Mouse (Mus musculus) midbrain, embryonic 13.5 days (tissue): Measurements from ENCODE around the gene Gm21969. TPM values are rescaled to one million over a fixed set of nuclear protein-coding genes. Genes with fewer than 3 reads are reported as not detected.

Source experiments
- ATAC-seq: fragments of 200-750 bp; cut with Nextera tagmentation; 2 replicates; pipeline ENCODE4 v1.8.0; 2017; ENCODE audit warnings: mild to moderate bottlenecking, moderate TSS enrichment, moderate library complexity
- H3K27ac ChIP-seq: fragments of 300-500 bp; sonication (generic); 2 replicates; pipeline ENCODE4 v1.5.1; 2015; ENCODE audit warnings: inconsistent platforms, mild to moderate bottlenecking, moderate library complexity
- H3K27me3 ChIP-seq: fragments of 300-500 bp; sonication (generic); 2 replicates; pipeline ENCODE4 v1.6.1; 2015; ENCODE audit warnings: mild to moderate bottlenecking, inconsistent platforms
- H3K36me3 ChIP-seq: fragments of 300-500 bp; sonication (generic); 2 replicates; pipeline ENCODE4 v1.6.1; 2015; ENCODE audit warnings: mild to moderate bottlenecking, inconsistent platforms
- H3K4me1 ChIP-seq: fragments of 300-500 bp; sonication (generic); replicated peaks from 2 replicates; pipeline ENCODE4 v1.6.1; 2015; ENCODE audit warnings: inconsistent platforms
- H3K4me2 ChIP-seq: fragments of 300-500 bp; sonication (generic); replicated peaks from 2 replicates; pipeline ENCODE4 v1.6.1; 2015; ENCODE audit warnings: moderate library complexity, mild to moderate bottlenecking, inconsistent platforms
- H3K4me3 ChIP-seq: fragments of 300-500 bp; sonication (generic); replicated peaks from 2 replicates; pipeline ENCODE4 v1.5.1; 2015; ENCODE audit warnings: mild to moderate bottlenecking, inconsistent platforms
- H3K9ac ChIP-seq: fragments of 300-500 bp; sonication (generic); replicated peaks from 2 replicates; pipeline ENCODE4 v1.6.1; 2015; ENCODE audit warnings: mild to moderate bottlenecking, inconsistent platforms
- H3K9me3 ChIP-seq: fragments of 300-500 bp; sonication (generic); 2 replicates; pipeline ENCODE4 v1.6.1; 2016; ENCODE audit warnings: mild to moderate bottlenecking, inconsistent platforms
- whole genome bisulfite sequencing: fragments of 180-500 bp; shearing (Covaris S2); methylation state at CpG from one replicate; pipeline ENCODE4 v1.1.7; 2015; 5-methylcytosine and 5-hydroxymethylcytosine counted together
- polyA plus RNA-seq: library from polyadenylated mRNA; unstranded; fragments of >200 nt; fragmentation: Nextera tagmentation; extraction: Ambion mirVana; gene quantifications from 2 replicates; pipeline ENCODE4 v1.2.1, GENCODE M21; 2015

Gm21969 gene
- polyA plus RNA-seq, 1 experiment from 2014 or later: not detected

DNA sequence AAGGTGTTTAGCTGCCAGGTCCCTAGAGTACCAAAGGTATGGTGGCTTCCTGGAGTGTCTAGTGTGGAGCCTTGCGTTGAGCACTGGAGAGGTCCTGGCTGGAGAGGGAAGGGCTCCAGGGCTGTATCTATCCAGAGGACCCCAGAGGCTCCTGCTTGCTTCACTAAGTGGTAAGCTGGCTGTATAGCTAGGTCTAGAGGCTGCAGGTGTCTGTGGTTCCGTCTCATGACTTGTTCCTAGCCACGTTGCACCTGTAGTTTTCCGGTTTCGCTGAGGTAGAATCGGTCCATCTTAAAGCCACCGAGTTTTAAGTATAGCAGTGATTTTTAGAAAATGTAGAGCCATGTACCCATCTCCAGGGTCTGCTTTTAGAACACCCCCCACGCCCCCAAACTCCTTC is 24.6 kb upstream of the Gm21969 start:
- Histone ChIP-seq H3K4me3 (no peak overlapping the region), H3K4me2 (no peak overlapping the region), H3K9ac (no peak overlapping the region), H3K27ac (no peak overlapping the region), H3K27me3 (0 out of 2 replicates have a peak, but pooled peaks cover 4% of the 10 kb centered on the region), H3K36me3 (no peaks in the 10 kb centered on the region), H3K9me3 (no peaks in the 10 kb centered on the region), H3K4me1 (peaks cover 66% of the 10 kb centered on the region)
- 96% methylated on average over 8 of the region's 8 CpGs for WGBS
- no peak for ATAC-seq

DNA sequence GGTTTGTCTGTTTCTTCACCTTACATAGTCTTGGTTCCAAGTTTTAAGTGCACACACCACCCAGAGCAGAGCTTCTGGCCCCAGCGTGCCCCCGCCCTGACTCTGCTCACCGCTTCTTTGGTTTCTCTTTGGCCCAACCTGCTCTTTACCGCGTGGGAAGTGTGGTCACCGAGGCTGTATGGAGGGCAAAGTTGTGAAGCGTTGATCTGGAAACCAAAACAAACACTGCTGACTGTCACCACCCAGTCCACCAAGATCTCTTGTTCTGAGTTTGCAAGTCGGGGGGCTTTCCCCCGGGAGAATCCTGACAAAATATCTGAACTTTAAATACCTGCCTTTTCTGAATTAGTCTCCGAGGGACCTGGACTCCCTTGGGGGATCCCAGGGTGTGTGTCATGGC is 24.0 kb upstream of the Gm21969 start:
- Histone ChIP-seq H3K36me3 (no peaks in the 10 kb centered on the region), H3K4me3 (no peak overlapping the region), H3K9ac (no peak overlapping the region), H3K9me3 (no peaks in the 10 kb centered on the region), H3K4me1 (peaks cover 63% of the 10 kb centered on the region), H3K4me2 (no peak overlapping the region), H3K27ac (no peak overlapping the region), H3K27me3 (0 out of 2 replicates have a peak, but pooled peaks cover 3% of the 10 kb centered on the region)
- WGBS: 67% methylated on average over 10 of the region's 10 CpGs
- ATAC-seq: no peak

DNA sequence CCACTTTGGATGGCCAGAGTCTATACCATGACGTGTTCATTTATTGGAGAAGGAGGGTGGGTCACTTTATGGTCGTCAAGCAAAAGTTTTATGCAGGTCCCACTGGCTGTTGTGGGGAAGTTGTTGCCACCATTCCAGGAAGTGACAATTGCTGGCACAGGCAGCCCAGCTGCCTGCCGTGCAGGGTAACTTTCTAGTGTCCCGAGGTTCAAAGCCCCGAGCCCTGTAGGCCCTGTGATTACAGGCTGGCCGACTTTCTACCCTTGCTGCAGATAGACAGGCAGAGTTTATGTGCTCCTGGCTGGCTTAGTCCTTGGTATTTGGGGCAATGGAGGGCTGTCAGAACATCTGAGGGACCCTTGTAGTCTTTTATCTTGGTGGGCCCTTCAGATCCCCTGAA is 23.5 kb upstream of the Gm21969 start:
- H3K27me3 ChIP-seq: 0 out of 2 replicates have a peak, but pooled peaks cover 3% of the 10 kb centered on the region
- peaks cover 64% of the 10 kb centered on the region for H3K4me1 ChIP-seq
- no peak overlapping the region for H3K9ac ChIP-seq
- no peak overlapping the region for H3K4me3 ChIP-seq
- ATAC-seq: no peak
- 70% methylated on average over 6 of the region's 6 CpGs for WGBS
- H3K4me2 ChIP-seq: no peak overlapping the region
- H3K27ac ChIP-seq: no peak overlapping the region
- no peaks in the 10 kb centered on the region for H3K9me3 ChIP-seq
- no peaks in the 10 kb centered on the region for H3K36me3 ChIP-seq

GRCm38 (mm10) chr4:139580663-139581336 is 22.2 kb upstream of the Gm21969 start:
- Histone ChIP-seq H3K27me3 (0 out of 2 replicates have a peak, but pooled peaks cover 3% of the 10 kb centered on the region), H3K4me1 (peaks cover 61% of the 10 kb centered on the region), H3K27ac (peak overlapping the region; percentile 51), H3K4me3 (no peak overlapping the region), H3K9ac (peak overlapping the region; percentile 44), H3K4me2 (peak overlapping the region; percentile 22), H3K9me3 (no peaks in the 10 kb centered on the region), H3K36me3 (no peaks in the 10 kb centered on the region)
- ATAC-seq: no peak
- 3% methylated on average over 15 of the region's 15 CpGs for WGBS

GRCm38 (mm10) chr4:139581427-139582051 is 21.4 kb upstream of the Gm21969 start:
- Histone ChIP-seq H3K4me1 (peaks cover 54% of the 10 kb centered on the region), H3K4me2 (peak overlapping the region; percentile 22), H3K36me3 (no peaks in the 10 kb centered on the region), H3K27me3 (0 out of 2 replicates have a peak, but pooled peaks cover 3% of the 10 kb centered on the region), H3K9ac (peak overlapping the region; percentile 44), H3K9me3 (no peaks in the 10 kb centered on the region), H3K27ac (peak overlapping the region; percentile 51), H3K4me3 (no peak overlapping the region)
- WGBS: 52% methylated on average over 6 of the region's 6 CpGs
- ATAC-seq: 0 out of 2 replicates have a peak, but pooled peaks have one; percentile 16

DNA sequence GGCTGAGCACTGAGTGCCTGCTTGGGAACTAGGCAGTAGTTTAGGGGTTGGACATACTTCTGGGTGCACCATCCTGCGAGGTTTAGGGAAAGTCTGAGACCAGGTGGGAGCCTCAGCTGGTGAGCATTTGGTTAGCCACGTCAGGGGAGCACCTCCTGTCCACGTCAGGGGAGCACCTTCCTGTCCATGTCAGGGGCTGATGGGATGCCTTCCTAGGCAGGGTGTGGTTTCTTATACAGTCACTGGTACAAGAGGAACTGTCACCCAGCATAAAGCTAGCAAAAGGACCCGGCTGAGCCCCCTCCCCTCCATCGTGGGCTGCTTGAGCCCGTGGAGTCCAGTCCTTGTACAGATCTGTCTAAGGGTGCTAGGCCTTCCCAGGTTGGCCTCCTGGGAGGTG is 20.6 kb upstream of the Gm21969 start:
- Histone ChIP-seq H3K36me3 (no peaks in the 10 kb centered on the region), H3K9ac (no peak overlapping the region), H3K4me3 (no peak overlapping the region), H3K27me3 (no peaks in the 10 kb centered on the region), H3K9me3 (no peaks in the 10 kb centered on the region), H3K4me1 (peaks cover 45% of the 10 kb centered on the region), H3K27ac (no peak overlapping the region), H3K4me2 (no peak overlapping the region)
- WGBS: 82% methylated on average over 6 of the region's 6 CpGs
- no peak for ATAC-seq

DNA sequence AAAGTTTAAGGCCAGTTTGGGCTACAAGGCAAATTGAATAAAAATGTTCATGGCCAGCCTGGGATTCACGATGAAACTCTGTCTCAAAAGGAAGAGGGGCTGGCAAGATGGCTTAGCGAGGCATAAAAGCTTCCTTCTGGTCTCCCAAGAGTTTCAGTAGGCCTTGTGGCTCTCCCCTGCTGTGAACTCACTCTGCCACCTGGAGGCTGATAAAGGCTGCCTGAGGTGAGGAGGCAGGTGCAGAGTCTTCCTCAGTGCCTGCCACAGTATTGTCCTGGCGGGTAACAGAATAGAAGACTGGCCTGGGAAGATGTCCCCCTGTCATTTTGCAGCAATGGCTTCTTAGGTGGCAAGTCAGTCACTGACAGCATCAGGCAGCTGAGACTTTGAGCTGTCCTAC is 20.1 kb upstream of the Gm21969 start:
- H3K4me3 ChIP-seq: no peak overlapping the region
- no peak overlapping the region for H3K9ac ChIP-seq
- no peaks in the 10 kb centered on the region for H3K9me3 ChIP-seq
- ATAC-seq: no peak
- no peak overlapping the region for H3K27ac ChIP-seq
- WGBS: 31% methylated on average over 3 of the region's 3 CpGs
- no peaks in the 10 kb centered on the region for H3K27me3 ChIP-seq
- H3K4me2 ChIP-seq: no peak overlapping the region
- peaks cover 43% of the 10 kb centered on the region for H3K4me1 ChIP-seq
- H3K36me3 ChIP-seq: no peaks in the 10 kb centered on the region

GRCm38 (mm10) chr4:139583629-139584245 is 19.2 kb upstream of the Gm21969 start:
- H3K4me3 ChIP-seq: no peak overlapping the region
- WGBS: 88% methylated on average over 11 of the region's 11 CpGs
- H3K9ac ChIP-seq: no peak overlapping the region; the same call in 1 of the 2 replicates
- H3K4me2 ChIP-seq: no peak overlapping the region
- H3K9me3 ChIP-seq: no peaks in the 10 kb centered on the region
- peaks cover 43% of the 10 kb centered on the region for H3K4me1 ChIP-seq
- no peak for ATAC-seq
- H3K27ac ChIP-seq: no peak overlapping the region
- H3K36me3 ChIP-seq: no peaks in the 10 kb centered on the region
- H3K27me3 ChIP-seq: no peaks in the 10 kb centered on the region

DNA sequence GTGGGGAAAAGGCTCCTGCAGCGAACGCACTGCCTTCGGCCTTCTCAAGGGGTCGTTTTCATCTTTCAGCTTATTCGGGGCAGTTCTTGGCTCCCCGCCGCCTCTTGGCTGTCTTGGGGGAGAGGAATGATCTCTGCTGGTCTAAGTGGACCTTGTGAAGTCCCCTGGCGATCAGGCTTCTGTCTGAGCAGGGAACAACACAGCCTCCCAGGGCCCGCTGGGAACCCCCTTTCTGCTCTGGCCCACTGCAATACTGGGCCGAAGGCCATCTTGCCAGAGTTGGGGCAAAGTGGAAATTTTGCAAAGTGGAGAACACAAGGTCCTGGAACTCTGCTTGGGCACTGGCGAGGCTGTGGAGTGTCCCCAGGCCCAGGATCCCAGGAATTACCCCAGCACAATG is 18.3 kb upstream of the Gm21969 start:
- H3K27me3 ChIP-seq: no peaks in the 10 kb centered on the region
- peaks cover 43% of the 10 kb centered on the region for H3K4me1 ChIP-seq
- H3K27ac ChIP-seq: no peak overlapping the region
- WGBS: 73% methylated on average over 11 of the region's 11 CpGs
- H3K36me3 ChIP-seq: no peaks in the 10 kb centered on the region
- no peak overlapping the region for H3K9ac ChIP-seq
- no peaks in the 10 kb centered on the region for H3K9me3 ChIP-seq
- ATAC-seq: no peak
- H3K4me2 ChIP-seq: no peak overlapping the region
- H3K4me3 ChIP-seq: no peak overlapping the region

- H3K4me1 ChIP-seq: peaks cover 42% of the 10 kb centered on the region
- no peak overlapping the region for H3K9ac ChIP-seq
- no peaks in the 10 kb centered on the region for H3K36me3 ChIP-seq
- H3K4me2 ChIP-seq: no peak overlapping the region
- 94% methylated on average over 7 of the region's 7 CpGs for WGBS
- no peak overlapping the region for H3K27ac ChIP-seq
- ATAC-seq: no peak
- no peak overlapping the region for H3K4me3 ChIP-seq
- H3K9me3 ChIP-seq: no peaks in the 10 kb centered on the region
- H3K27me3 ChIP-seq: no peaks in the 10 kb centered on the region
Observed at GRCm38 (mm10) chr4:139585713-139586112, 17.3 kb upstream of the Gm21969 start.

GRCm38 (mm10) chr4:139587370-139587769 is 15.6 kb upstream of the Gm21969 start:
- Histone ChIP-seq H3K36me3 (no peaks in the 10 kb centered on the region), H3K4me2 (no peak overlapping the region), H3K4me1 (peaks cover 30% of the 10 kb centered on the region), H3K27ac (no peak overlapping the region), H3K9me3 (no peaks in the 10 kb centered on the region), H3K9ac (no peak overlapping the region), H3K27me3 (no peaks in the 10 kb centered on the region), H3K4me3 (no peak overlapping the region)
- no peak for ATAC-seq
- WGBS: 86% methylated on average over 4 of the region's 4 CpGs

DNA sequence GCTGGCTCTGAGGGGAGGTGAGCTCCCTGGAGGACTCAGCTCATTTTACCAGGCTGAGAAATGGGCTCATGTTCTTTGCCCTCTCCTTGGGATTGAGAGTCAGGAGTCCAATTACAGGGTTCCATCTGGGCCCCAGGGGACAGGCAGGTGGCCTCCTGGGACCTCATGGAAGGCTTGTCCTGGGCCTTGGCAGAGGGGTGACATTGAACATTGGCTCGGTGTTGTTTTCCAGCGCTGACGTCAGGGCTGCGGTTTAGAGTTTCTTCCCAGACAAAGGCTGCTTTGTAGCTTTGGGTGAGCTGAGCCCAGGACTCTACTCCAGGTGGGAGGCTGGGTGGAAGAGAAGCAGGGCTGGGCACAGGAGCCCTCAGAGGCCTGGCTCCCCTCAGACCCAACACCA is 15.2 kb upstream of the Gm21969 start:
- no peak overlapping the region for H3K4me3 ChIP-seq
- no peak overlapping the region for H3K27ac ChIP-seq
- 89% methylated on average over 4 of the region's 4 CpGs for WGBS
- no peaks in the 10 kb centered on the region for H3K36me3 ChIP-seq
- H3K9ac ChIP-seq: no peak overlapping the region
- H3K27me3 ChIP-seq: no peaks in the 10 kb centered on the region
- H3K9me3 ChIP-seq: no peaks in the 10 kb centered on the region
- no peak overlapping the region for H3K4me2 ChIP-seq
- H3K4me1 ChIP-seq: peaks cover 26% of the 10 kb centered on the region
- no peak for ATAC-seq
